Mouse (Mus musculus): ENCODE measurements around the gene Pgm1. TPM values are rescaled to one million over a fixed set of nuclear protein-coding genes. Genes with fewer than 3 reads are reported as not detected.

Pgm1 gene
- 42.2 and 43.5 TPM in 2 replicates for polyA plus RNA-seq (2016; fragmentation: Nextera tagmentation; extraction: Ambion mirVana)

GRCm38 (mm10) chr4:99929149-99929612 lies at the start of gene Pgm1:
TSS of gene Pgm1 (plus strand) at chr4:99929414.
- H3K36me3 ChIP-seq = no peaks in the 10 kb centered on the region; the same call in 1 of the 2 replicates
- peak within 1 kb of the TSS; percentile 62 for H3K4me3 ChIP-seq
- no peaks in the 10 kb centered on the region for H3K27me3 ChIP-seq
- H3K27ac ChIP-seq = peak within 1 kb of the TSS; percentile 79
- no peaks in the 10 kb centered on the region for H3K9me3 ChIP-seq
- H3K9ac ChIP-seq = peak within 1 kb of the TSS; percentile 61
- WGBS = 3% methylated on average over 23 of the region's 23 CpGs
- peak within 1 kb of the TSS; percentile 96 for H3K4me2 ChIP-seq (replicated peaks)
- ATAC-seq (ENCODE audit: insufficient number of reproducible peaks, insufficient read depth, low FRiP score, low TSS enrichment) = peak; percentile 73
- H3K4me1 ChIP-seq = peaks cover 3% of the 10 kb centered on the region; the same call in 1 of the 2 replicates

DNA sequence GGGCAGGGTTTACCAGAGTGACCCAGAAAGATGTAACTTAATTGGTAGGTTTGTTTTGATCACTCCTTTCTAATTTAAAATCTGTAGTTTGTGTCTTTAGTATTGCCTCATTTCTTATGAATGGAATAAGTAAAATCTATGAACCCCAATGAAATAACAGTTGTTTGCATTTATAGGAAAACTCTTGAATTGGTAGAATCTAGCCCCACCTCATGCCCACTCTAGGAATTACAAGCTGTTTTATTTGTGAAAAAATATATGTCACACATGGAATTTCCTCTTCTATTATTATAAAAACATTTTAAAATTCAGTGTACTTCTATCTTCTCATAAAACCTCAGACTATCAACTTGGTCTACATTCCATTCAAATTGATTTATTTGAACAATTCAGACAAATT lies 47.3 kb upstream of the Pgm1 start:
- Histone ChIP-seq H3K9ac (no peak overlapping the region), H3K4me2 (replicated peaks) (no peak overlapping the region), H3K4me1 (no peaks in the 10 kb centered on the region), H3K4me3 (no peak overlapping the region), H3K9me3 (no peaks in the 10 kb centered on the region), H3K36me3 (no peaks in the 10 kb centered on the region), H3K27ac (no peak overlapping the region), H3K27me3 (no peaks in the 10 kb centered on the region)
- ATAC-seq (ENCODE audit: insufficient number of reproducible peaks, insufficient read depth, low FRiP score, low TSS enrichment) = no peak

GRCm38 (mm10) chr4:99882405-99882804 lies 46.8 kb upstream of the Pgm1 start:
- Histone ChIP-seq H3K27ac (no peak overlapping the region), H3K4me2 (replicated peaks) (no peak overlapping the region), H3K9ac (no peak overlapping the region), H3K4me3 (no peak overlapping the region), H3K27me3 (no peaks in the 10 kb centered on the region), H3K36me3 (no peaks in the 10 kb centered on the region), H3K4me1 (no peaks in the 10 kb centered on the region), H3K9me3 (no peaks in the 10 kb centered on the region)
- ATAC-seq (ENCODE audit: insufficient number of reproducible peaks, insufficient read depth, low FRiP score, low TSS enrichment) = no peak

DNA sequence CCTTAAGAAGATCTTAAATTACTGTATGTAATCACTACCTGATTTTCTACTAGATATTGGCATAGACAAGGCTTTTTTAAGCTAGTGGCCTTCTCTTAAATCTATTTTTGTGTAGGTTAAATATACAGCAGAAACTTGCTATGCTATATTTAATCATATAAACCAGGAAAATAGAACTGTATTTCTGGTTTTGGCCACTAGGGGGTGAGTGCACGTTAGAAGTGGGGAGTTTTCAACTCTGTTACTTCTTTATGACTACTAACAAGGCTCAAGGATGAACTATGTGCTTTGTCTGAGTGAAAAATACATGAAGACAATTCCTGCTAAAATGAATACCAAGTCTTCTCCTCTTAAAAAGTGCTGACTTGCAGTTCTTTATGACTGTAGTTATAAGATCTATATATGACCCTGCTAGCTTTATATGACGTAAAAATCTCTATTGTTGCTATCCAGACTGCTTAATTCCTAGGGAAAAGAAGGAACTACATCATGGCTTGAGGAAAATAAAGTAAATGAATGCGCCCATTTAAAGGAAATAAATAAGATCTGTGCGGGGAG lies 15.2 kb upstream of the Pgm1 start:
- Histone ChIP-seq H3K9ac (no peak overlapping the region), H3K27ac (no peak overlapping the region), H3K36me3 (no peaks in the 10 kb centered on the region), H3K4me2 (replicated peaks) (no peak overlapping the region), H3K4me1 (no peaks in the 10 kb centered on the region), H3K9me3 (no peaks in the 10 kb centered on the region), H3K4me3 (no peak overlapping the region), H3K27me3 (no peaks in the 10 kb centered on the region)
- ATAC-seq (ENCODE audit: insufficient number of reproducible peaks, insufficient read depth, low FRiP score, low TSS enrichment) = no peak
- 70% methylated on average over 4 of the region's 4 CpGs for WGBS

GRCm38 (mm10) chr4:99926380-99926779 lies 2.8 kb upstream of the Pgm1 start:
- H3K27ac ChIP-seq = no peak overlapping the region
- no peak overlapping the region for H3K4me2 ChIP-seq (replicated peaks)
- peaks cover 3% of the 10 kb centered on the region; the same call in 1 of the 2 replicates for H3K4me1 ChIP-seq
- no peak for ATAC-seq (ENCODE audit: insufficient number of reproducible peaks, insufficient read depth, low FRiP score, low TSS enrichment)
- H3K9ac ChIP-seq = no peak overlapping the region
- no peaks in the 10 kb centered on the region for H3K9me3 ChIP-seq
- 90% methylated on average over 4 of the region's 4 CpGs for WGBS
- H3K4me3 ChIP-seq = no peak overlapping the region
- no peaks in the 10 kb centered on the region for H3K36me3 ChIP-seq
- H3K27me3 ChIP-seq = no peaks in the 10 kb centered on the region

DNA sequence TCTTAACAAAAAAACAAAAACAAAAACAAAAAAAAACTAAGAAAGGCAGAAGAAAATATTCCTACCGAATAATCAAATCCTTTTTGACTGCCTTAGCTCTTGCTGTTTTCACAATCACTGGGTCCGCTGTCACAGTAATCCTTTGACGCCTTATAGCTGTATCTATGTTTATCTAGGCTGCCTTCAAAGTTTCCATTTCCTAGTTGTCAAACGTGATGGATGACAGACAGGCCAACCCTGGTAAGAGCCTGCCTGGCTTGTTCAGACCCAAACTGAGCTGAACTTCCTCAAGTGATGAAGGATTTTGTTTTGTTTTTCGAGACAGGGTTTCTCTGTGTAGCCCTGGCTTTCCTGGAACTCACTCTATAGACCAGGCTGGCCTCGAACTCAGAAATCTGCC lies 693 bp upstream of the Pgm1 start:
- Histone ChIP-seq H3K9ac (no peak overlapping the region), H3K36me3 (no peaks in the 10 kb centered on the region; the same call in 1 of the 2 replicates), H3K27me3 (no peaks in the 10 kb centered on the region), H3K4me3 (no peak overlapping the region), H3K27ac (no peak overlapping the region), H3K4me2 (replicated peaks) (no peak overlapping the region), H3K9me3 (no peaks in the 10 kb centered on the region), H3K4me1 (peaks cover 3% of the 10 kb centered on the region; the same call in 1 of the 2 replicates)
- WGBS = 68% methylated on average over 6 of the region's 6 CpGs
- no peak for ATAC-seq (ENCODE audit: insufficient number of reproducible peaks, insufficient read depth, low FRiP score, low TSS enrichment)

GRCm38 (mm10) chr4:99929613-99930517 lies 651 bp downstream of the Pgm1 start, which contains the start of gene Itgb3bp:
TSS of gene Itgb3bp (minus strand) at chr4:99929813.
- no peaks in the 10 kb centered on the region for H3K9me3 ChIP-seq
- peak within 1 kb of the TSS; percentile 96 for H3K4me2 ChIP-seq (replicated peaks)
- peak within 1 kb of the TSS; percentile 61 for H3K9ac ChIP-seq
- H3K4me3 ChIP-seq = peak within 1 kb of the TSS; percentile 62
- peaks cover 3% of the 10 kb centered on the region; the same call in 1 of the 2 replicates for H3K4me1 ChIP-seq
- H3K27me3 ChIP-seq = no peaks in the 10 kb centered on the region
- no peaks in the 10 kb centered on the region; the same call in 1 of the 2 replicates for H3K36me3 ChIP-seq
- peak; percentile 91 for ATAC-seq (ENCODE audit: insufficient number of reproducible peaks, insufficient read depth, low FRiP score, low TSS enrichment)
- H3K27ac ChIP-seq = peak within 1 kb of the TSS; percentile 79
- WGBS = 2% methylated on average over 46 of the region's 57 CpGs

GRCm38 (mm10) chr4:99930518-99931239 lies 1.5 kb downstream of the Pgm1 start:
- Histone ChIP-seq H3K4me2 (replicated peaks) (peak overlapping the region; percentile 96), H3K36me3 (no peaks in the 10 kb centered on the region; the same call in 1 of the 2 replicates), H3K9ac (no peak overlapping the region), H3K9me3 (no peaks in the 10 kb centered on the region), H3K27ac (no peak overlapping the region), H3K4me1 (peaks cover 3% of the 10 kb centered on the region; the same call in 1 of the 2 replicates), H3K27me3 (no peaks in the 10 kb centered on the region), H3K4me3 (no peak overlapping the region)
- WGBS = 52% methylated on average over 10 of the region's 10 CpGs
- no peak for ATAC-seq (ENCODE audit: insufficient number of reproducible peaks, insufficient read depth, low FRiP score, low TSS enrichment)

- 74% methylated on average over 11 of the region's 11 CpGs for WGBS
- H3K27me3 ChIP-seq = no peaks in the 10 kb centered on the region
- peaks cover 3% of the 10 kb centered on the region; the same call in 1 of the 2 replicates for H3K4me1 ChIP-seq
- ATAC-seq (ENCODE audit: insufficient number of reproducible peaks, insufficient read depth, low FRiP score, low TSS enrichment) = no peak
- no peak overlapping the region for H3K27ac ChIP-seq
- no peaks in the 10 kb centered on the region; the same call in 1 of the 2 replicates for H3K36me3 ChIP-seq
- H3K4me3 ChIP-seq = no peak overlapping the region
- peak overlapping the region; percentile 3; the same call in 1 of the 2 replicates for H3K4me2 ChIP-seq (replicated peaks)
- no peaks in the 10 kb centered on the region for H3K9me3 ChIP-seq
- no peak overlapping the region for H3K9ac ChIP-seq
Observed at GRCm38 (mm10) chr4:99931240-99931580, 2.0 kb downstream of the Pgm1 start.

- H3K4me3 ChIP-seq = no peak overlapping the region
- 78% methylated on average over 4 of the region's 4 CpGs for WGBS
- no peaks in the 10 kb centered on the region for H3K27me3 ChIP-seq
- H3K36me3 ChIP-seq = no peaks in the 10 kb centered on the region; the same call in 1 of the 2 replicates
- ATAC-seq (ENCODE audit: insufficient number of reproducible peaks, insufficient read depth, low FRiP score, low TSS enrichment) = no peak
- H3K4me1 ChIP-seq = peaks cover 3% of the 10 kb centered on the region; the same call in 1 of the 2 replicates
- H3K4me2 ChIP-seq (replicated peaks) = no peak overlapping the region
- no peaks in the 10 kb centered on the region for H3K9me3 ChIP-seq
- no peak overlapping the region for H3K9ac ChIP-seq
- H3K27ac ChIP-seq = no peak overlapping the region
Observed at GRCm38 (mm10) chr4:99931807-99932206, 2.6 kb downstream of the Pgm1 start.

- H3K36me3 ChIP-seq = no peaks in the 10 kb centered on the region; the same call in 1 of the 2 replicates
- 91% methylated on average over 7 of the region's 7 CpGs for WGBS
- no peak for ATAC-seq (ENCODE audit: insufficient number of reproducible peaks, insufficient read depth, low FRiP score, low TSS enrichment)
- no peaks in the 10 kb centered on the region for H3K9me3 ChIP-seq
- peaks cover 3% of the 10 kb centered on the region; the same call in 1 of the 2 replicates for H3K4me1 ChIP-seq
- H3K9ac ChIP-seq = no peak overlapping the region
- H3K27me3 ChIP-seq = no peaks in the 10 kb centered on the region
- H3K4me2 ChIP-seq (replicated peaks) = no peak overlapping the region
- no peak overlapping the region for H3K4me3 ChIP-seq
- H3K27ac ChIP-seq = no peak overlapping the region
Observed at GRCm38 (mm10) chr4:99934859-99935258, 5.6 kb downstream of the Pgm1 start.

All from embryonic facial prominence, embryonic 12.5 days (tissue).